Mouse (Mus musculus) E14TG2a.4 (cell line): ENCODE data around the gene Myo7a.

Experiments
- CTCF ChIP-seq: conservative IDR thresholded peaks from 2 replicates; pipeline ENCODE4 v1.5.1; 2014; ENCODE audit warnings: low read length
- POU5F1 ChIP-seq: IDR thresholded peaks from 2 replicates; pipeline ENCODE4 v1.6.1; 2014; ENCODE audit warnings: low read length, borderline replicate concordance

GRCm38 (mm10) chr7:98140597-98140996 is 21.3 kb upstream of the Myo7a start:
- TF ChIP-seq CTCF (no peak), POU5F1 (no peak)
